Mouse (Mus musculus) frontal cortex, adult (tissue): Measurements from ENCODE around the gene Olfr745.

Experiments used
- ATAC-seq: cut with Nextera tagmentation; 2 replicates; pipeline ENCODE4 v1.9.2; 2017; ENCODE audit warnings: mild to moderate bottlenecking, moderate library complexity, mixed read lengths; ENCODE audit not compliant: low TSS enrichment

Olfr745 gene

GRCm38 (mm10) chr14:50639088-50639487, at the start of gene Olfr745:
Gene Olfr745 (plus strand): TSS chr14:50639388.
- no peak for ATAC-seq

GRCm38 (mm10) chr14:50614579-50614978, 24.6 kb upstream of the Olfr745 start, which contains the start of gene Olfr744:
Gene Olfr744 (plus strand): TSS chr14:50614879.
- no peak for ATAC-seq

- no peak for ATAC-seq
Observed at GRCm38 (mm10) chr14:50646783-50647182, 7.6 kb downstream of the Olfr745 start, which contains the start of gene Olfr746. Gene Olfr746 (plus strand): TSS chr14:50647083.

GRCm38 (mm10) chr14:50693106-50693505, 53.9 kb downstream of the Olfr745 start, which contains the start of gene Olfr747:
Gene Olfr747 (minus strand): TSS chr14:50693206.
- ATAC-seq: no peak
